Mouse (Mus musculus) testis, adult 2 months (tissue): ENCODE data around the gene Rab11b.
"Not testable (repeated sequence)": the region's sequence is repeated elsewhere in the genome, so short reads cannot be mapped to it uniquely, and the experiment has no call there.

Source experiments
- CTCF ChIP-seq: fragments of 200-500 bp; IDR thresholded peaks from 2 replicates; pipeline ENCODE4 v1.5.1; 2012; ENCODE audit warnings: low read depth, mild to moderate bottlenecking, inconsistent platforms, low read length, moderate library complexity; ENCODE audit not compliant: control insufficient read depth, insufficient read depth, insufficient replicate concordance
- POLR2A ChIP-seq: fragments of 200-500 bp; IDR thresholded peaks from 2 replicates; pipeline ENCODE4 v1.6.1; 2012; ENCODE audit warnings: low read depth, mild to moderate bottlenecking, inconsistent platforms, low read length, moderate library complexity; ENCODE audit not compliant: control insufficient read depth

- not testable (repeated sequence) for TF ChIP-seq CTCF, POLR2A
Measured at GRCm38 (mm10) chr17:33732556-33733083, 27.7 kb downstream of the Rab11b start.
